Mouse (Mus musculus) hindbrain, embryonic 12.5 days (tissue): Measurements from ENCODE around the gene Rtraf. TPM values are rescaled to one million over a fixed set of nuclear protein-coding genes. Genes with fewer than 3 reads are reported as not detected.
"Not testable (repeated sequence)": the region's sequence is repeated elsewhere in the genome, so short reads cannot be mapped to it uniquely, and the experiment has no call there.

ENCODE experiments used
- ATAC-seq: fragments of 200-750 bp; cut with Nextera tagmentation; 2 replicates; pipeline ENCODE4 v1.8.0; 2017; ENCODE audit warnings: moderate TSS enrichment; ENCODE audit not compliant: low FRiP score
- H3K27ac ChIP-seq: fragments of 300-500 bp; sonication (generic); 2 replicates; pipeline ENCODE4 v1.5.1; 2016; ENCODE audit warnings: mild to moderate bottlenecking
- H3K27me3 ChIP-seq: fragments of 300-500 bp; sonication (generic); 2 replicates; pipeline ENCODE4 v1.6.1; 2016; ENCODE audit warnings: mild to moderate bottlenecking
- H3K36me3 ChIP-seq: fragments of 300-500 bp; sonication (generic); 2 replicates; pipeline ENCODE4 v1.6.1; 2016; ENCODE audit warnings: mild to moderate bottlenecking
- H3K4me1 ChIP-seq: fragments of 300-500 bp; sonication (generic); 2 replicates; pipeline ENCODE4 v1.6.1; 2016
- H3K4me2 ChIP-seq: fragments of 300-500 bp; sonication (generic); replicated peaks from 2 replicates; pipeline ENCODE4 v1.6.1; 2016; ENCODE audit warnings: mild to moderate bottlenecking
- H3K4me3 ChIP-seq: fragments of 300-500 bp; sonication (generic); 2 replicates; pipeline ENCODE4 v1.5.1; 2016; ENCODE audit warnings: mild to moderate bottlenecking
- H3K9ac ChIP-seq: fragments of 300-500 bp; sonication (generic); 2 replicates; pipeline ENCODE4 v1.6.1; 2016; ENCODE audit warnings: mild to moderate bottlenecking, moderate library complexity
- H3K9me3 ChIP-seq: fragments of 300-500 bp; sonication (generic); replicated peaks from 2 replicates; pipeline ENCODE4 v1.6.1; 2016; ENCODE audit warnings: mild to moderate bottlenecking
- WGBS: fragments of 180-500 bp; shearing (Covaris S2); methylation state at CpG from one replicate; pipeline ENCODE4 v1.1.7; 2016; 5-methylcytosine and 5-hydroxymethylcytosine counted together
- polyA plus RNA-seq: library from polyadenylated mRNA; unstranded; fragments of >200 nt; fragmentation: Nextera tagmentation; extraction: Ambion mirVana; gene quantifications from 2 replicates; pipeline ENCODE4 v1.2.1, GENCODE M21; 2016

The Rtraf gene
- polyA plus RNA-seq, result 224 and 235 TPM in 2 replicates

DNA sequence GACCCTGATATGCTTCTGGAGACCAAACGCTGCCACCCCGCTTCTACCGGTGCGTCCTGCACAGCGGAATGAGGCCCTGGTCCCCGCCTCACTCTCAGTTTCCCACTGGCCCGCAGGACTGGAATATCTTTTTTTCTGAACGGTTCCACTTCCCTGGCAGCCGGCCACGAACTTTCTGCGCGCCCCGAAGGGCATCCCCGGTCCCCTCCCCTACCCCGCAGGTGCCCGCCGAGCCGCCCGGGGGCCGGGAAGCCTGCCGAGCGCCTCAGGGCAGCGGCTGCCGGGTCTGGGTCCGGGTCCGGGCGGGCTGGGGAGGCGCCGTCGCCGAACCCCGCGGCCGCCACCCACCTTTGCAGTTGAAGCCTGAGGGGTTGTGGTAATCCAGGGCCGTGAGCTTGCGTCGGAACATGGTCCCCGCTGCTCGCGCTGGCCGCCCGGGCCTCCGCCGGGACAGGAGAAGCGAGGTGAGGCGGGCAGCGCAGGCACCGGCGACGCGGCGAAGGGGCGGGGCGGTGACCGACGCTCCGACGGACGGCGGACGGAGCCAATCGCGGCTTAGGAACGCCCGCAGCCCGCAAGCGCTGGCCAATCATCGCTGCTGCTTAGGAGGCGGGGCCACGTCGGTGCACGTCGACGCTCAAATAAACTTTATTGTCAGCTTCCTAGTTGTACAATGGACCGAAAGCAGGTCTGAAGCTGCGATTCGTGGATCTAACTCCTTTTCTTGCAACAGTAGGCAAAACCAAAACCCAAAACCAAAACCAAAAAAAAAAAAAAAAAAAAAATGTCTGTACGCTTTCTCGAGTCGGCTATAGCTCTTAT lies at the start of gene Rtraf:
Gene Rtraf (minus strand): TSS at position 504 of the 822 bp plus-strand sequence.
- peak within 1 kb of the TSS; percentile 96 for H3K9ac ChIP-seq
- H3K36me3 ChIP-seq, result peaks cover 26% of the 10 kb centered on the region
- H3K4me1 ChIP-seq, result peaks cover 23% of the 10 kb centered on the region
- H3K27me3 ChIP-seq, result no peaks in the 10 kb centered on the region
- no peaks in the 10 kb centered on the region for H3K9me3 ChIP-seq
- under 1% methylated on average over 80 of the region's 80 CpGs for WGBS
- peak within 1 kb of the TSS; percentile 92 for H3K27ac ChIP-seq
- peak within 1 kb of the TSS; percentile 71 for H3K4me2 ChIP-seq
- ATAC-seq, result peak; percentile 97
- peak within 1 kb of the TSS; percentile 99 for H3K4me3 ChIP-seq

DNA sequence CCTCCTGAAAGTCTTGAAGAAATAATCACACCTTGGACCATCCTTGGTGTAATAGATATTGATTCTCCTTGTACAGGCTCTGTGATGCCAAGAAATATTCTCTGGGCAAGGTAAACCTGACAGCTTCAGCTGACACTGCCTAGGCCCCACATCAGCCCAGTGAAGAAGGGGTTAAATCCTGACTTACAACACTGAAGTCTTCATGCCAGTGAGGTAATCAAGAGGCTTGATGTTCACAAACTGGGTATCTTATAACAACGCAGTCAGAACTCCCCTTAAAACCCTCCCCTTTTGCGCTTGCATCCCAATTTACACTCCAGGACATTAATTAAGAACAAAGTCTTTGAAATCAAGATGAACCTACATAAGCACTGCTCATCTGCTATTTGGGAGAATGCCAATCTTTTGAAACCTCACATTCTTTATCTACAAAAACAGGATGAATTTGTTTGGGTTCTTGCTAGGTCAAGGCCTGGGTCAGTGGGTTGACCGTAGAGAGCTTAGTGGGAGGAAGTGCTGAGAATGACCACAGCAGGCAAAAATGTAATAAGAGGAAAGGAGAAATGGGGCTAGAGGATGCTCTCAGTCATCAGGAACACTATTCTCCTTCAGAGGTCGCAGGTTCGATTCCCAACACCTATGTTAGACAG lies 43.8 kb upstream of the Rtraf start:
- Histone ChIP-seq H3K9ac (no peak overlapping the region), H3K4me2 (no peak overlapping the region), H3K4me1 (0 out of 2 replicates have a peak, but pooled peaks cover 3% of the 10 kb centered on the region), H3K4me3 (no peak overlapping the region), H3K9me3 (no peaks in the 10 kb centered on the region), H3K36me3 (no peaks in the 10 kb centered on the region), H3K27me3 (no peaks in the 10 kb centered on the region), H3K27ac (no peak overlapping the region)
- 75% methylated on average over 5 of the region's 5 CpGs for WGBS
- ATAC-seq, result no peak

DNA sequence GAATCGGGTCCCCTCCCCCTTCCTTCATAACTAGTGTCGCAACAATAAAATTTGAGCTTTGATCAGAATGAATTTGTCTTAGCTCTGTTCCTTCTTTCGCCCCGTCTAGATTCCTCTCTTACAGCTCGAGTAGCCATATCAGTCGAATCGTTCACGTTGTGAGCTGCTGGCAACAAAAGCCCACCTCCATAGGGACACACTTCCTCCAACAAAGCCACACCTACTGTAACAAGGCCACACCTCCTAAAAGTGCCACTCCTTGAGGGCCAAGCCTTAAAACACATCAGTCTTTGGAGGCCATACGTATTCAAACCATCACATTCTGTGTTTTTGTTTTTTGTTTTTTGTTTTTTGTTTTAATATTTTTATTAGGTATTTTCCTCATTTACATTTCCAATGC lies 41.5 kb upstream of the Rtraf start:
- not testable (repeated sequence) for H3K27me3 ChIP-seq, H3K9me3 ChIP-seq, H3K36me3 ChIP-seq, H3K9ac ChIP-seq, H3K4me1 ChIP-seq, H3K4me2 ChIP-seq, ATAC-seq, H3K4me3 ChIP-seq, H3K27ac ChIP-seq
- 90% methylated on average over 9 of the region's 9 CpGs for WGBS

DNA sequence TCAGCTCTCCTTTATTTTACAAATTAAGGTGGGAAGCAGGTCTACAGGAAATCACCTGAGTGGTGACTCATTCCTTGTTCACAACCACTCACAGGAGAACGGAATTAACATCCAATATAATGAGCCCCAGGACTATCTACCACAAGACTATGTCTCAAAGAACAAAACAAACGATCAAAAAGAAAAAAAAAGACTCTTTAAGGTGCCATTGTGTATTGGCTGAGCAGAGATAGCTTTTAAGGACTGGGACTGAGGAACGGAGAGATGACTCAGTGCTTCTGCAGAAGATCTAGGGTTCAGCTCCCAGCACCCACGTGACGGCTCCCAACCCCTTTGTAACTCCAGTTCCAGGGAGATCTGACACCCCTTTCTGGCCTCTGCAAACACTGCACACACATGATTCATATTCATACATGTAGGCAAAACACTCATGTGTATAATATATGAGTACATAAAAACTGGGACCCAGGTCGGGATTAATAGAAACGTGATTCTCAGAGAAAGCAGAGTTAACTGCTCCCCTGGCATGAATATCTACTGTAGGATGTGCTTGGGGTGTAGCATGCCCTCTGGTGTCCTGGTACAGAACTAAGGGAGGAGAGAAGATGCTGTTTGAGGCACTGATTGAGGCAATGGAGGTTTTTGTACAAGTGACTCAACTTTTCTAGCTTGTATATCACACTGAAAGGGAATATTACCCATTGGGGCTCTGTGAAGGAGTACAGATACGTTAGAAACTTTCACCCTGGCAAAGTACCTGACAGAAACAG lies 37.9 kb upstream of the Rtraf start:
- WGBS, result 88% methylated on average over 8 of the region's 8 CpGs
- Histone ChIP-seq H3K4me1 (no peaks in the 10 kb centered on the region), H3K27ac (no peak overlapping the region), H3K4me2 (no peak overlapping the region), H3K27me3 (no peaks in the 10 kb centered on the region), H3K9me3 (no peaks in the 10 kb centered on the region), H3K4me3 (no peak overlapping the region), H3K36me3 (no peaks in the 10 kb centered on the region), H3K9ac (no peak overlapping the region)
- no peak for ATAC-seq

DNA sequence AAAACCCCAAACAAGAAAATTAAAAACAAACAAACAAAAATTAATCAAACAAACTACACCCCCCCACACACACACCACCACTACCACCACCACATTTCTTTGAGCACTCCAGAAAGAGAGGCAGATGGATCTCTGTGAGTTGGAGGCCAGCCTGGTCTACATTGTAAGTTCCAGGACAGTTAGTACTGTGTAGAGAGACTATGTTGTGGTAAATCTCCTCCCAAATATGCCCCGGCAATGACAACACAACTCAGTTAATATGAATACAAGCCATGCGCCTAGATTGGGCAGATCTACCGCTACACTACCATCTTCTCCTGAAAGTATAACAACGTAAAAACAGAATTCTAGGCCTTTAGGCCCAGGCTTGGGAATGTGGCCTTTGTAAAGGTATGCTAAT lies 36.7 kb upstream of the Rtraf start:
- H3K4me1 ChIP-seq, result no peaks in the 10 kb centered on the region
- 92% methylated on average over 4 of the region's 4 CpGs for WGBS
- no peak overlapping the region for H3K9ac ChIP-seq
- H3K9me3 ChIP-seq, result no peaks in the 10 kb centered on the region
- ATAC-seq, result no peak
- H3K36me3 ChIP-seq, result no peaks in the 10 kb centered on the region
- no peak overlapping the region for H3K27ac ChIP-seq
- no peak overlapping the region for H3K4me3 ChIP-seq
- H3K4me2 ChIP-seq, result no peak overlapping the region
- no peaks in the 10 kb centered on the region for H3K27me3 ChIP-seq

DNA sequence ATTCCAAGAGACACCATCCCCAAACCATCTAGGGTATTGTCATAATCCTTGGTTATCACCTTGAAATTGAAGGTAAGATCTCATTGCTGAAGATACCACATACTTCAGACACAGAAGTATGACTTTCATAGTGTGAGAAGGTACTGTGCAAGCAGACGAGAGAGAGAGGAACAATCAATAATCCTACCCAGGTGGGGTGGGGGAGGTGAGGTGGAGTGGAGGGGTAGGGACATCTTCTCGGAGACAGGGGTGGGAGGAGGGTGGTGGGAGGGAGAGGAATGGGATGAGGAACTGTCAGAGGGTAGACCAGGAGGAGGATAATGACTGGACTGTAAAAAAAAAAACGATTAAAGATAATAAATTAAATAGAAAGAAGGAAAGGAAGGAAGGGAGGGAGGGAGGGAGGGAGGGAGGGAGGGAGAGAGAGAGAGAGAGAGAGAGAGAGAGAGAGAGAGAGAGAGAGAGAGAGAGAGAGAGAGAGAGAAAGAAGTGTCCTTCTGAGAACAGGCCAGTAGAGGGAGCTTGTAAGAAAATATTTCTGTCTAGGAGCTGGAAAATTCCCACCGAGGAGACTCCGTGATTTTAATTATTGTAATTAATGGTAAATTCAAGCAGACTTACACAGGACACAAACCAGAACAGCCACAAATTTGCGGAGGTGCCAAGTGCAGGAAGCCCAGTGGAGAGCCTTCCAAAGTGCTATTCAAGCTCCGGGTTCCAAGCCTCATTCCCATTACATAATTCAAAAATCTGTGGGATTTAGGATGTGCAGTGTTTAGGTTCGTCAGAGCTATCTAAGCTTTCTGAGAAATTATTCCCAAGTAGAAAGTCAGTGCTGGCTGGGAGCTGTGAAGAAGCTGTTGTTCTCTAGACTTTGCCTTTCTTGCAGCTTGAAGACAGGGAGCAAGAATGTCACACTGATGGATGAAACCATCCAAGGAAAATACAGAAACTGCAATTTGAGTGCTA lies 35.5 kb upstream of the Rtraf start:
- 63% methylated on average over 7 of the region's 8 CpGs for WGBS
- Histone ChIP-seq H3K4me3 (no peak overlapping the region), H3K4me2 (no peak overlapping the region), H3K36me3 (no peaks in the 10 kb centered on the region), H3K9me3 (no peaks in the 10 kb centered on the region), H3K27me3 (no peaks in the 10 kb centered on the region), H3K27ac (no peak overlapping the region), H3K9ac (no peak overlapping the region), H3K4me1 (no peaks in the 10 kb centered on the region)
- ATAC-seq, result no peak

DNA sequence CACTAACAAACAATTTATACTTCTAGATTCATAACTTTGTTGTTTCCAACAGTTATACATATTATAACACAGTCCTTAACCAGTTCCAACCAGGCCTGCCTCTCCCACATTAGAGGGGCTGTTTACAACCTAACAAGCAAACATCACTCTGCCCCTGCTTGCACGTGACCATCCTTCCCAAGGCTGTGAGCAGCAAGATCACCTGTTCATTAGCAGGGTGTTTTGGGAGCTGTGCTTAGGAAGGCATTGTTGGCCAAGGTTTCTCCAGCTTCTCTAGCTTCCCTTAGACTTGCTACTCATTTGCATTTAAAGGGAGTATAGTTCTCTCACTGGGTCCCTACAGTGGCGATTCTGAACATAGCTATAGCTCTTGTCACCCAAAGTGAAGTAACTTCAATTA lies 34.7 kb upstream of the Rtraf start:
- Histone ChIP-seq H3K4me2 (no peak overlapping the region), H3K36me3 (no peaks in the 10 kb centered on the region), H3K27ac (no peak overlapping the region), H3K9ac (no peak overlapping the region), H3K27me3 (no peaks in the 10 kb centered on the region), H3K4me1 (no peaks in the 10 kb centered on the region), H3K9me3 (no peaks in the 10 kb centered on the region), H3K4me3 (no peak overlapping the region)
- ATAC-seq, result no peak
- 72% methylated on average over 2 of the region's 2 CpGs for WGBS

DNA sequence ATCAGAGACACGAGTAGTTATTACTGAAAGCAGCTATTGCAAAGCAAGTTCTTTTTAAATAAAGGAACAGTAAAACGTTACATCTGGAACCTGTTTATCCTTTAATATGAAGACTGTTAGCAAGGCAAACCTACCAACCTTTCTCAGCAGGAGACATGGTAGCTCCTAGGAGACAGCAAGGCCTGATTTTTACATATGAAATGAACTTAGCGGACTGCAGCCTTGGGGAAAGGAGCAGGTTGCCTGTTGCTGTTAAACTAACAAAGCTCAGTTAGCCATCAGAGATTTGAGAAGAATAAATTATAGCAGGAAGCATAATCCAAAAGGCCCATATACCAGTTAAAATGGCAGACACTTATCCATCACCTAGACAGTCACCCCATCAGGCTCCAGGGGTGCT lies 29.8 kb upstream of the Rtraf start:
- no peak overlapping the region for H3K4me3 ChIP-seq
- no peaks in the 10 kb centered on the region for H3K9me3 ChIP-seq
- H3K36me3 ChIP-seq, result no peaks in the 10 kb centered on the region
- H3K4me2 ChIP-seq, result no peak overlapping the region
- no peak overlapping the region for H3K9ac ChIP-seq
- 44% methylated on average over 3 of the region's 3 CpGs for WGBS
- no peak for ATAC-seq
- H3K27me3 ChIP-seq, result no peaks in the 10 kb centered on the region
- H3K27ac ChIP-seq, result no peak overlapping the region
- no peaks in the 10 kb centered on the region for H3K4me1 ChIP-seq

DNA sequence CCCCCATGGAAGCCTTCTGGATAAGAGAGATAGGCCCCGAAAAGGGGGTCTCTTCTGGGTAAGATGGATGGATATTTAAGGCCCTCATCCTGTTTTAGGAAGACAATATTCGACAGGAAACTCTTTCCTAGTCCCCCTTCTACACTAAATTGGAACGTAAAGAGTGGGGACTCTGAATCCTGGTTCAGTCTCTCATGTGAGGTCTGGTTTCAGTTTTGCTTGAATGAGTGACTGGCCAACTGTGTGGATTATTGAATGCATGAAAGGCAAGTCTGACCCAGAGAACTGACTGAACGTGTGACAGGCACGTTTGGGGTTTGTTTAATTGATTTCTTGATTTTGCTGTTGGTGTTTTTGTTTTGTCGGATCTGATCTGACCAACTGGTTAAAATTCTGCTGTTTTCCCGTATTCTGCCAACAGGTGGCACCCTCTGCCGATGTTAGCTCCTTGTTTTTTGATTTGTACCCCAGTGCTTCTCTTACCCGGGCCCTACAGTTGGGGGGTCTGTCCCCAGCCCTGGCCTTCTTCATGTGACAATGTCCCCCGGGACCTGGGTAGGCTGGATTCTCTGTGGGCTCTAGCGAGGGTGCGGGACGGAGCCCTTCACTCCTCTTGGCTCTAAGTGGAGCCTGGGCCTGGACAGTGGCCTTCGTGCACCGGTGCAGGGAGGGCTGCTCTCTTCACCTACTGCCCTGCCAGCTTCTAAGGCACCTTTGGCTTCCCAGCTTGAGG lies 16.1 kb upstream of the Rtraf start:
- no peaks in the 10 kb centered on the region; the same call in 1 of the 2 replicates for H3K4me1 ChIP-seq
- peak; percentile 67 for ATAC-seq
- peak overlapping the region; percentile 34 for H3K4me2 ChIP-seq
- no peak overlapping the region for H3K4me3 ChIP-seq
- peak overlapping the region; percentile 2; the same call in 1 of the 2 replicates for H3K9ac ChIP-seq
- no peaks in the 10 kb centered on the region for H3K9me3 ChIP-seq
- H3K27ac ChIP-seq, result no peak overlapping the region
- H3K36me3 ChIP-seq, result no peaks in the 10 kb centered on the region
- no peaks in the 10 kb centered on the region for H3K27me3 ChIP-seq
- 29% methylated on average over 15 of the region's 15 CpGs for WGBS

DNA sequence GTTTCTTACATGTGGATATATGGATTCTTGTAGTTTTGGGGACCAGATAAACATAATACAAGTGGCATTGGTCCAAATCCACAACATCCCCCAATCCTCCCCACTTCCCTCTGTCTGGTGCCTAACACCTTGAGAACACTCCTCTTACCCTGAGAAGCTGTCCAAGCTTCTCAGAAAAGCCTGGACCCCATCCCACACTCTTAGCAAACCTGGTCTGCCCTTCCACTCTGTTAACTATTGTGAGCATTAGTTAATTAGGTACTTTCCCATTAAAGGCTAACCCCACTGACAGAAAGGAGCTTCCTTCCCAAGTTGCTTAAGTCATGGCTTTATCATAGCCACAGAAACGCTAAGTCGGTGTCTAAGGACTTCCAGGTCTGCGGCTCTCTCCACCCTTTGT lies 12.7 kb upstream of the Rtraf start:
- no peaks in the 10 kb centered on the region for H3K27me3 ChIP-seq
- no peak overlapping the region for H3K9ac ChIP-seq
- H3K4me1 ChIP-seq, result no peaks in the 10 kb centered on the region; the same call in 1 of the 2 replicates
- no peak overlapping the region for H3K4me3 ChIP-seq
- H3K4me2 ChIP-seq, result no peak overlapping the region
- H3K36me3 ChIP-seq, result no peaks in the 10 kb centered on the region
- H3K27ac ChIP-seq, result no peak overlapping the region
- 86% methylated on average over 3 of the region's 3 CpGs for WGBS
- ATAC-seq, result no peak
- no peaks in the 10 kb centered on the region for H3K9me3 ChIP-seq

DNA sequence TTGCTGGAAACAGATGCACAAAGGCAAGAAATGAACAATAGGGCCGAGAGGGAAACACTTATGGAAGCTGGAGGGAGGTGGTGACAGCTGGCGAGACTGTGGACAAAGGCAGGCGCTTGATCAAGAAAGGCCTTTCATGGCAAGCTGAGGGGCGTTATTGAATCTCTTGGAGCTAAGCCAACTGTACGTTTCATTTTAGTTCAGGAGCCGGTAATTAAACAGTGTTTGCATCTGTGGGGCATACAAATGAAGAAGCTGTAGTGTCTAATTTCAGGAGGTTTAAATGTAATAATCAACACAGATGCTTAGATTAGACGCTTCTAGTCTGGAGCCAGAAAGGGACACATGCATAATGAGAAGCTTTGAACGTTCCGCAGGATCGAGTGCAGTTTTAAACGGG lies 1.9 kb upstream of the Rtraf start:
- Histone ChIP-seq H3K9ac (peak overlapping the region; percentile 27; the same call in 1 of the 2 replicates), H3K36me3 (peaks cover 11% of the 10 kb centered on the region), H3K27me3 (no peaks in the 10 kb centered on the region), H3K4me1 (peaks cover 23% of the 10 kb centered on the region), H3K4me2 (peak overlapping the region; percentile 50), H3K27ac (peak overlapping the region; percentile 92), H3K4me3 (no peak overlapping the region), H3K9me3 (no peaks in the 10 kb centered on the region)
- 33% methylated on average over 11 of the region's 11 CpGs for WGBS
- peak; percentile 69 for ATAC-seq
